Mouse (Mus musculus): ENCODE measurements around the gene Trim38. TPM values are rescaled to one million over a fixed set of nuclear protein-coding genes. Genes with fewer than 3 reads are reported as not detected.

The Trim38 gene
- polyA plus RNA-seq, 1 experiment from 2014 or later: not detected

DNA sequence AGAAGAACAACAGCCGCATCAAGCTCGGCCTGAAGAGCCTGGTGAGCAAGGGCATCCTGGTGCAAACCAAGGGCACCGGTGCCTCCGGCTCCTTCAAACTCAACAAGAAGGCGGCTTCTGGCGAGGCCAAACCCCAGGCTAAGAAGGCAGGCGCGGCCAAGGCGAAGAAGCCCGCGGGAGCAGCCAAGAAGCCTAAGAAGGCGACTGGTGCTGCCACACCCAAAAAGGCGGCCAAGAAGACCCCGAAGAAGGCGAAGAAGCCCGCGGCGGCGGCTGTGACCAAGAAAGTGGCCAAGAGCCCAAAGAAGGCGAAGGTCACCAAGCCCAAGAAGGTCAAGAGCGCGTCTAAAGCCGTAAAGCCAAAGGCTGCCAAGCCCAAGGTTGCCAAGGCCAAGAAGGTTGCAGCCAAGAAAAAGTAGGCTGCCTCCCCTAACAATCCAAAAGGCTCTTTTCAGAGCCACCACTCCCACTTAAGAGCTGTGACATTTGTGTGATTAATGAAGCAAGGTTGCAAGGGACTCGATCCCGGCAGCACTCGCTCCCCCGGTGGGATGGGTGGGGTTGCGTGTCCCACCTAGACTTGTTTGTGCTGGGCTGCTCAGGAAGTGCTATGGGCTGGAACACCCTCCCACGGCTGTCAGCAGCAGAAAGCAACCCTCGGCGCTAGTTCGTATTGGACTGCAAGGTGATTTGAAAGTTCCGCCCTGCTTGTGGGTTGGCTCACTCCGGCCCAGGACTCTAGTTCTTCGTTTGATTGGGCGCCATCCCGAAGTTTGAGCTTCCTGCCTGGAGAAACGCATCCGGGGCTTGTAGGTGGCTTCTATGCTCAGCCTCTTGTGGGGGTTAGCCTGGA lies 30.4 kb upstream of the Trim38 start:
- Histone ChIP-seq H3K9ac (peak overlapping the region; percentile 56), H3K4me2 (replicated peaks) (peak overlapping the region; percentile 96), H3K9me3 (replicated peaks) (no peaks in the 10 kb centered on the region), H3K27ac (replicated peaks) (peak overlapping the region; percentile 98), H3K27me3 (no peaks in the 10 kb centered on the region), H3K4me1 (peaks cover 13% of the 10 kb centered on the region; the same call in 1 of the 2 replicates), H3K36me3 (no peaks in the 10 kb centered on the region), H3K4me3 (replicated peaks) (peak overlapping the region; percentile 61)
- ATAC-seq (ENCODE audit: insufficient number of reproducible peaks, low FRiP score, low TSS enrichment, low read depth): peak; percentile 90
- 0% methylated on average over 39 of the region's 39 CpGs for WGBS

DNA sequence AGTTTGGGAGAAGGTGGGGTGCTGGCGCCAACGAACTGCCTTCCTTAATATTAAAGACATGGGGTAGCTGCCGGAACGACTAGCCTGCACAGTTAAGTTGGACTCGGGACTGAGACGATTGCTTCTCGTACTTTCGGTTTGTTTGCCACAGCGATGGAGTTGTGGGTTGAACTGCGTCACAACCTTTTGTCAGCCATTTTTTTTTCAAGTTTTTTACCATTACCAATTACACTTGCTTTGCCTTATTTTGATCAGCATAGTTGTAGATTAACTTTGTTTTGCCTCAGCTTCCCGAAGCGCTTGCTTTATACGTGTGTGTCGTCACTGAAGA lies 29.8 kb upstream of the Trim38 start:
- Histone ChIP-seq H3K27me3 (no peaks in the 10 kb centered on the region), H3K4me2 (replicated peaks) (peak overlapping the region; percentile 96), H3K27ac (replicated peaks) (peak overlapping the region; percentile 98), H3K9ac (peak overlapping the region; percentile 56), H3K36me3 (no peaks in the 10 kb centered on the region), H3K4me1 (peaks cover 13% of the 10 kb centered on the region; the same call in 1 of the 2 replicates), H3K4me3 (replicated peaks) (peak overlapping the region; percentile 61), H3K9me3 (replicated peaks) (no peaks in the 10 kb centered on the region)
- no peak; the same call in 1 of the 2 replicates for ATAC-seq (ENCODE audit: insufficient number of reproducible peaks, low FRiP score, low TSS enrichment, low read depth)
- under 1% methylated on average over 14 of the region's 14 CpGs for WGBS

DNA sequence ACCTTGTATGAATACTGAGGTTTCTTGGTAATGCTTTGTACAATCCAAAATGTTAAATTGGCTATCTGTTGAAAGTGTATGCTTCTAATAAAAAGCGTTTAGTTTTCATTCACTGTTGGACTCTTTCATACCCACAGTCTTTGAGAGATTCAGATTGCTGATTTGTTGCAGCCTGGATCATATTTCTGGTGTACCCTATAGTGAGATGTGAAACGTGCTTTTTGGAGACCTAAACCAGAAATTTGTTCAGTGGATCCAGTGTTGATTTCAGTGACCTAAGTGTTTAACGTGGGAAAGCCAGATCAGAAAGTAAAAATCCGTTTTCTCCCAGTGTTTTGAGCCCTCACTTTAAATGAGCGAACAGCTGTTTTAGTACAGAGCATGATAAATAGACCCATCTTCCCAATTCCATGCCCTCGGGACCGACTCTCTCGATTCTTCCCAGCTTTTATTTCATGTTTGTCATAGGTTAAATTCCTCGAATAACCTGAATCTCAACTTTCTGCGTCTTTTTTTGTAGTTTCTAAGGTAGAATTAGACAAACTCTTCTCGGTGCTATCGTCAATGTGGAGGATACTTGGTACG lies 29.4 kb upstream of the Trim38 start:
- peak overlapping the region; percentile 96 for H3K4me2 ChIP-seq (replicated peaks)
- H3K9me3 ChIP-seq (replicated peaks): no peaks in the 10 kb centered on the region
- no peaks in the 10 kb centered on the region for H3K27me3 ChIP-seq
- peak overlapping the region; percentile 98 for H3K27ac ChIP-seq (replicated peaks)
- no peak for ATAC-seq (ENCODE audit: insufficient number of reproducible peaks, low FRiP score, low TSS enrichment, low read depth)
- peak overlapping the region; percentile 56 for H3K9ac ChIP-seq
- H3K4me3 ChIP-seq (replicated peaks): peak overlapping the region; percentile 61
- peaks cover 13% of the 10 kb centered on the region; the same call in 1 of the 2 replicates for H3K4me1 ChIP-seq
- no peaks in the 10 kb centered on the region for H3K36me3 ChIP-seq
- 19% methylated on average over 13 of the region's 13 CpGs for WGBS

DNA sequence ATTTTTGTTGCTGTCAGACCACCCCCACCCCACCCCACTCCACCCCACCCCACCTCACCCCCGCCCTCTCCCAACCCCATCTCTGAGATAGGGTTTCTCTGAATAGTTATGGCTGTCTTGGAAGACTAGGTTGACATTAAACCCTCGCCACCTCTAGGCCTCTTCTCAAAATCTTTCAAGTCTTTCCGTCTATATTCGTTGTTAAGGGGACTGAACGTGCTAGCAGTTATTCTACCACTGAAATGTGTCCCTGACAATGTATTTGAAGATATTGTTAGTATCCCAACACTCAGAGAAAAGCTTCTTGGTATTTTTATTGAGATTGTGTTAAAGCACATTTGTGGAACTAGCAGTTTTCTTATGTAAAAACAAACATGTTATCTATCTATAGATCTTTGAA lies 28.8 kb upstream of the Trim38 start:
- no peaks in the 10 kb centered on the region for H3K36me3 ChIP-seq
- peak overlapping the region; percentile 96 for H3K4me2 ChIP-seq (replicated peaks)
- no peaks in the 10 kb centered on the region for H3K9me3 ChIP-seq (replicated peaks)
- no peaks in the 10 kb centered on the region for H3K27me3 ChIP-seq
- no peak overlapping the region for H3K4me3 ChIP-seq (replicated peaks)
- no peak overlapping the region for H3K27ac ChIP-seq (replicated peaks)
- 57% methylated on average over 5 of the region's 5 CpGs for WGBS
- H3K9ac ChIP-seq: no peak overlapping the region
- no peak for ATAC-seq (ENCODE audit: insufficient number of reproducible peaks, low FRiP score, low TSS enrichment, low read depth)
- H3K4me1 ChIP-seq: peaks cover 13% of the 10 kb centered on the region; the same call in 1 of the 2 replicates

GRCm38 (mm10) chr13:23742007-23742406 lies 27.7 kb upstream of the Trim38 start:
- Histone ChIP-seq H3K27me3 (no peaks in the 10 kb centered on the region), H3K4me1 (peaks cover 14% of the 10 kb centered on the region; the same call in 1 of the 2 replicates), H3K4me2 (replicated peaks) (no peak overlapping the region), H3K36me3 (no peaks in the 10 kb centered on the region), H3K9me3 (replicated peaks) (no peaks in the 10 kb centered on the region), H3K9ac (no peak overlapping the region), H3K4me3 (replicated peaks) (no peak overlapping the region), H3K27ac (replicated peaks) (no peak overlapping the region)
- ATAC-seq (ENCODE audit: insufficient number of reproducible peaks, low FRiP score, low TSS enrichment, low read depth): no peak

DNA sequence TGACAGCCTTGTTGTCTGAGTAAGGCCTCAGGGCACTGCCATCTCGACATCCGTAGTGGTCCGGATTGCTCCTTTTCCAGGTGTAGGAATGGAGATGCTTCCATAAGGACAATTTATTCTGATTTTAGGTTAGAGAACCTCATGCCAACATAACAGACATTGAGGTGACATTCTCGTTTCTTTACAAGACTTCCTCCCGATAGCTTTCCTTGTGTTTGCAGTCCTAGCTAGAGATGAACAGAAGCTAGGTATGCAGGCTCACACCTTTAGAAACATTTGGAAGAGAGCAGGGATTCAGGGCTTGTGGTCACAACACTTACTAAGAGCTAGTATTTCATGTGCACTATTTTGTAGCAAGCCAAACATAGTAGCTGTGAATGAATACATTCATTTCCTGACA lies 26.5 kb upstream of the Trim38 start:
- Histone ChIP-seq H3K4me2 (replicated peaks) (no peak overlapping the region), H3K27me3 (no peaks in the 10 kb centered on the region), H3K36me3 (no peaks in the 10 kb centered on the region), H3K9me3 (replicated peaks) (no peaks in the 10 kb centered on the region), H3K4me1 (peaks cover 22% of the 10 kb centered on the region), H3K9ac (no peak overlapping the region), H3K4me3 (replicated peaks) (no peak overlapping the region), H3K27ac (replicated peaks) (no peak overlapping the region; the same call in 1 of the 2 replicates)
- 65% methylated on average over 5 of the region's 5 CpGs for WGBS
- ATAC-seq (ENCODE audit: insufficient number of reproducible peaks, low FRiP score, low TSS enrichment, low read depth): no peak

DNA sequence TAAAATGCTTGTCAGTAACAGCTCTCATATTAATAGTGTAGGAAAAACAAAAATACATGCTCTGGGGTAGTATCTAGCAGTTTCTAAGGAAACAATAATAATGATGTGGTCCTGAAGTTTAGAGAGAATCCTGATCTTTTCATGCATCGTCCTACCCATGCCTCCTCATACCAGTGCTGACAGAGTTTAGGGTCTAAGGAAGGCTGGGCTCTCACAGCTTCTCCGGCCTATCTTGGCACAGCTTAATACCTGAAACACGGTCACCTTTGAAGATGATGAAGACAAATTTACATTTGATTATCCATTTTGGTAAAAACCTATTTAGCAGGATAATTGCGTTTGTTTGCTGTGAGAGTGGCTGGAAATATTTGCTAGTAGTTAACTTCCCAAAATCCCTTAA lies 25.8 kb upstream of the Trim38 start:
- Histone ChIP-seq H3K27me3 (no peaks in the 10 kb centered on the region), H3K36me3 (no peaks in the 10 kb centered on the region), H3K4me3 (replicated peaks) (peak overlapping the region; percentile 43), H3K9ac (no peak overlapping the region), H3K4me1 (peaks cover 27% of the 10 kb centered on the region), H3K9me3 (replicated peaks) (no peaks in the 10 kb centered on the region), H3K27ac (replicated peaks) (no peak overlapping the region), H3K4me2 (replicated peaks) (peak overlapping the region; percentile 52)
- WGBS: 31% methylated on average over 4 of the region's 4 CpGs
- no peak for ATAC-seq (ENCODE audit: insufficient number of reproducible peaks, low FRiP score, low TSS enrichment, low read depth)

DNA sequence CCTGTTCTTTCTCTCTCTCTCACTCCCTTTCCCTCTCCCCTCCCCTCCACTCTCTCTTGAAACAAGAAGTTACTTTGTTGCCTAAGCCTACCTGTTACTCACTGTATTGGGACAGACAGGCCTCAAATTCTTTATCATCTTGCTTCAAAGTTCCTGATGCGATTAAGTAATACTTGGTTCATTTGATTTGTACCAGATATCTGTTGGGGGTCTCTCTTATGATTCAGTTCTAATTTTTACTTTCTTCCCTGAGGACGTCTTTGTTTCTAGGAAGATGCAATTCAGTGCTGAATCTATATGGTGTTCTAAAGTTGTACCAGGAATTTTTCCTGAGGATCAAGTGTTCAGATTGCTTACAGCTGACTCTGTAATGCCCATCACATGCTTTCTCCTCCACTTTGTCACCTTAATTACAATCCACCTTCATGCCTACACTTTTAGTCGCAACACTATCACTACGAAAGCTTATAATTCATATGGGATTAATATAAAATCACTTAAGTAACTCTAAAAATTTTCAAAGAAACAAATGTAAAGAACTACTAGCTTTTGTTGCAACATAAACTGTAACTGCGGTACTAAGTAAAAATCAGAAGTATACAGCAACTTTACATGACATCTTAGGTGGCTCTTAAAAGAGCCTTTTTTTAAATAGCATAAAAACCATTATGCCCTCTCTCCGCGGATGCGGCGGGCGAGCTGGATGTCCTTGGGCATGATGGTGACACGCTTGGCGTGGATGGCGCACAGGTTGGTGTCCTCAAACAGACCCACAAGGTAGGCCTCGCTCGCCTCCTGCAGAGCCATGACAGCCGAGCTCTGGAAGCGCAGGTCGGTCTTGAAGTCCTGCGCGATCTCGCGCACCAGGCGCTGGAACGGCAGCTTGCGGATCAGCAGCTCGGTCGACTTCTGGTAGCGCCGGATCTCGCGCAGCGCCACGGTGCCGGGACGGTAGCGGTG lies 25.0 kb upstream of the Trim38 start:
- no peak for ATAC-seq (ENCODE audit: insufficient number of reproducible peaks, low FRiP score, low TSS enrichment, low read depth)
- peak overlapping the region; percentile 43 for H3K4me3 ChIP-seq (replicated peaks)
- no peaks in the 10 kb centered on the region for H3K27me3 ChIP-seq
- H3K9ac ChIP-seq: no peak overlapping the region
- H3K9me3 ChIP-seq (replicated peaks): no peaks in the 10 kb centered on the region
- peak overlapping the region; percentile 52 for H3K4me2 ChIP-seq (replicated peaks)
- H3K36me3 ChIP-seq: no peaks in the 10 kb centered on the region
- peak overlapping the region; percentile 69 for H3K27ac ChIP-seq (replicated peaks)
- H3K4me1 ChIP-seq: peaks cover 23% of the 10 kb centered on the region
- WGBS: 1% methylated on average over 15 of the region's 36 CpGs

DNA sequence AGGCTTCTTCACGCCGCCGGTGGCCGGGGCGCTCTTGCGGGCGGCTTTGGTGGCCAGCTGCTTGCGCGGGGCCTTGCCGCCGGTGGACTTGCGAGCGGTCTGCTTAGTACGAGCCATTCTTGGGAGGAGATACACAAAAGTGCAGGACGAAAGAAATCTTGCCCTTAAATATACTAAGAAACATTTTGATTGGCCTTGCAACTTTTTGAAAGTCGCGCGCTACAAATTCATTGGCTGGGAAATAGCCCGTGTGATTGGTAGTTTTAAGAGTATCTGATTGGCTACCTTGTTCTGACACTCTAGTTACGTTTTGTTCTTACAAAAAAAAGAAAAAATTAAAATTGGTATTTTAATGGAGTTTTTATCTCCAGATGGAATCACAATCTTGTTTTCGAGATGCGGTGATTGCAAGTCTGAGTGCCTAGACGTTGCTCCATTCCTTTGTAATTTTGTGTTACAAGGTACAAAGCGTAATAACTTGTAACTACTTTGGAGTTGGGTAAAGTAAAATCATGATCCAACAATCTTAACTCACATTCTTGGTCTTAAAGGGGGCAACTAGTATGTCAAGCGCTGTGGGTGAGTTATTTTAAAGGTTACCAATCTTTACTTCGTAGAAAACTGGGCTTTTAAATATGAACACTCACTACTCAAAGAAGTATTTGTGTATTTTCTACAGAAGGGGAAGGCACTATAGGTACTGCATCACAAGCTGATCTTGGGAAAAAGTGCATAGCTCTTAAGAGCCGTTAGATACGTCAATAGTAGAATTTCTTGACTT lies 24.1 kb upstream of the Trim38 start, which contains the start of gene Hist1h3c:
Gene Hist1h3c, minus strand, starts transcription at position 222 of the 781 bp plus-strand sequence.
- H3K27me3 ChIP-seq: no peaks in the 10 kb centered on the region
- ATAC-seq (ENCODE audit: insufficient number of reproducible peaks, low FRiP score, low TSS enrichment, low read depth): peak; percentile 76
- under 1% methylated on average over 25 of the region's 28 CpGs for WGBS
- H3K4me2 ChIP-seq (replicated peaks): peak within 1 kb of the TSS; percentile 52
- H3K36me3 ChIP-seq: no peaks in the 10 kb centered on the region
- no peaks in the 10 kb centered on the region for H3K9me3 ChIP-seq (replicated peaks)
- H3K4me3 ChIP-seq (replicated peaks): peak within 1 kb of the TSS; percentile 43
- H3K27ac ChIP-seq (replicated peaks): peak within 1 kb of the TSS; percentile 98
- peak within 1 kb of the TSS; percentile 18; the same call in 1 of the 2 replicates for H3K9ac ChIP-seq
- H3K4me1 ChIP-seq: peaks cover 19% of the 10 kb centered on the region

All from embryonic facial prominence, embryonic 15.5 days (tissue).